Mouse (Mus musculus): ENCODE measurements around the gene Cnp.
A peak's percentile ranks its signal among the peaks of the same experiment; 100 is the strongest.
"Not testable (repeated sequence)": the region's sequence is repeated elsewhere in the genome, so short reads cannot be mapped to it uniquely, and the experiment has no call there.

The Cnp gene

GRCm38 (mm10) chr11:100574708-100575483, at the start of gene Cnp:
TSS of gene Cnp (plus strand) at chr11:100574904.
- DNase-seq = peak; percentile 93

- no peak for DNase-seq
Observed at GRCm38 (mm10) chr11:100524987-100525630, 49.6 kb upstream of the Cnp start.

GRCm38 (mm10) chr11:100526052-100526816, 48.5 kb upstream of the Cnp start:
- DNase-seq = no peak

GRCm38 (mm10) chr11:100527066-100527457, 47.6 kb upstream of the Cnp start:
- peak; percentile 68 for DNase-seq

- DNase-seq = peak; percentile 100
Observed at GRCm38 (mm10) chr11:100527458-100528374, 47.0 kb upstream of the Cnp start, which contains the start of gene Acly. TSS of gene Acly (minus strand) at chr11:100528000.

- no peak for DNase-seq
Observed at GRCm38 (mm10) chr11:100528375-100529165, 46.1 kb upstream of the Cnp start.

GRCm38 (mm10) chr11:100533871-100534270, 40.8 kb upstream of the Cnp start:
- no peak for DNase-seq

- not testable (repeated sequence) for DNase-seq
Observed at GRCm38 (mm10) chr11:100534411-100534810, 40.3 kb upstream of the Cnp start.

- DNase-seq = not testable (repeated sequence)
Observed at GRCm38 (mm10) chr11:100534821-100535220, 39.9 kb upstream of the Cnp start.

GRCm38 (mm10) chr11:100535996-100536395, 38.7 kb upstream of the Cnp start:
- DNase-seq = no peak

GRCm38 (mm10) chr11:100536466-100536865, 38.2 kb upstream of the Cnp start:
- DNase-seq = no peak

- DNase-seq = no peak
Observed at GRCm38 (mm10) chr11:100540966-100541365, 33.7 kb upstream of the Cnp start.

GRCm38 (mm10) chr11:100541577-100541976, 33.1 kb upstream of the Cnp start:
- no peak for DNase-seq

- peak; percentile 79 for DNase-seq
Observed at GRCm38 (mm10) chr11:100544832-100545745, 29.6 kb upstream of the Cnp start, which contains the start of gene Ttc25. TSS of gene Ttc25 (plus strand) at chr11:100545607.

- DNase-seq = no peak
Observed at GRCm38 (mm10) chr11:100545746-100546085, 29.0 kb upstream of the Cnp start.

GRCm38 (mm10) chr11:100546955-100547354, 27.7 kb upstream of the Cnp start:
- no peak for DNase-seq

GRCm38 (mm10) chr11:100548141-100548540, 26.6 kb upstream of the Cnp start:
- no peak for DNase-seq

GRCm38 (mm10) chr11:100549466-100549865, 25.2 kb upstream of the Cnp start:
- DNase-seq = no peak

GRCm38 (mm10) chr11:100550101-100550500, 24.6 kb upstream of the Cnp start:
- DNase-seq = no peak

- no peak for DNase-seq
Observed at GRCm38 (mm10) chr11:100552842-100553241, 21.9 kb upstream of the Cnp start.
